In genomic region chr13:22040464-22041141, GRCm38 (mm10) we compare ENCODE assay signal across 1 mouse cellular context.
A peak's percentile ranks its signal among the peaks of the same experiment; 100 is the strongest.
TF ChIP-seq lines count a peak whose summit lies in the region.

No protein-coding gene starts in this region.

TF ChIP-seq in CH12.LX, 34 proteins besides CTCF, POLR2A, EP300 and RAD21 (continued from another document):
- TF ChIP-seq TBP (conservative IDR thresholded peaks at IDR 0.05; ENCODE audit: low read depth, low read length) (peak; percentile 87), MEF2A (IDR thresholded peaks at IDR 0.05; ENCODE audit: borderline replicate concordance, low read depth, low read length) (peak; percentile 25; the same call in 1 of the 2 replicates), UBTF (IDR thresholded peaks at IDR 0.05; ENCODE audit: low read depth, low read length) (no peak; the same call in none of the 2 replicates), MYC (IDR thresholded peaks at IDR 0.05; ENCODE audit: low read depth, low read length) (peak; percentile 67; the same call in 1 of the 2 replicates), ZNF384 (IDR thresholded peaks at IDR 0.05; ENCODE audit: low read depth, low read length) (no peak), JUND (conservative IDR thresholded peaks at IDR 0.05; ENCODE audit: low read depth, low read length) (no peak; the same call in 1 of the 2 replicates), SIN3A (IDR thresholded peaks at IDR 0.05; ENCODE audit: low read length) (peak; percentile 74), NRF1 (IDR thresholded peaks at IDR 0.05; ENCODE audit: low read depth, low read length) (0 out of 2 replicates have a peak, but pooled peaks have one; percentile 30), PAX5 (IDR thresholded peaks at IDR 0.05; ENCODE audit: low read length) (no peak), MAZ (IDR thresholded peaks at IDR 0.05; ENCODE audit: low read depth, low read length) (no peak), ZMIZ1 (IDR thresholded peaks at IDR 0.05; ENCODE audit: low read depth, low read length) (peak; percentile 99), CHD1 (IDR thresholded peaks at IDR 0.05; ENCODE audit: low read depth, low read length) (peak; percentile 96), MXI1 (IDR thresholded peaks at IDR 0.05; ENCODE audit: low read depth, low read length) (peak; percentile 83; the same call in 1 of the 2 replicates), USF2 (conservative IDR thresholded peaks at IDR 0.05; ENCODE audit: low read depth, low read length) (peak; percentile 18; the same call in 1 of the 2 replicates), SMC3 (IDR thresholded peaks at IDR 0.05; ENCODE audit: low read depth, low read length) (peak; percentile 32; the same call in 1 of the 2 replicates), CHD2 (IDR thresholded peaks at IDR 0.05; ENCODE audit: low read length) (peak; percentile 79), TCF12 (IDR thresholded peaks at IDR 0.05; ENCODE audit: low read depth, low read length) (0 out of 2 replicates have a peak, but pooled peaks have one; percentile 1), ELF1 (IDR thresholded peaks at IDR 0.05; ENCODE audit: low read depth, low read length) (no peak), E2F4 (IDR thresholded peaks at IDR 0.05; ENCODE audit: insufficient replicate concordance, low read depth, low read length) (no peak), HCFC1 (IDR thresholded peaks at IDR 0.05; ENCODE audit: low read depth, low read length) (peak; percentile 40), MAFK (IDR thresholded peaks at IDR 0.05; ENCODE audit: insufficient replicate concordance, low read length) (peak; percentile 54; the same call in 1 of the 2 replicates), MAX (IDR thresholded peaks at IDR 0.05; ENCODE audit: low read length) (no peak; the same call in 1 of the 2 replicates), POLR2AphosphoS2 (IDR thresholded peaks at IDR 0.05; ENCODE audit: low read depth, low read length) (peak; percentile 100), GABPA (IDR thresholded peaks at IDR 0.05; ENCODE audit: insufficient replicate concordance, low read depth, low read length) (no peak), KAT2A (IDR thresholded peaks at IDR 0.05; ENCODE audit: insufficient replicate concordance, low read length) (0 out of 2 replicates have a peak, but pooled peaks have one; percentile 53), RCOR1 (conservative IDR thresholded peaks at IDR 0.05; ENCODE audit: low read depth, low read length) (peak; percentile 32)
TF ChIP-seq in CH12.LX: peak in this region for 19.
